Mouse (Mus musculus) bone marrow macrophage, adult 2 months (primary cell): ENCODE measurements around the gene Gm27021. TPM values are rescaled to one million over a fixed set of nuclear protein-coding genes. Genes with fewer than 3 reads are reported as not detected.
"Not testable (repeated sequence)": the region's sequence is repeated elsewhere in the genome, so short reads cannot be mapped to it uniquely, and the experiment has no call there.

Source experiments
- H3K27ac ChIP-seq: 2 replicates; pipeline ENCODE4 v1.5.1; 2012; ENCODE audit warnings: low read depth, low read length; ENCODE audit not compliant: insufficient read depth
- H3K4me1 ChIP-seq: 2 replicates; pipeline ENCODE4 v1.6.1; 2012; ENCODE audit warnings: low read length; ENCODE audit not compliant: control insufficient read depth, insufficient read depth
- H3K4me3 ChIP-seq: 2 replicates; pipeline ENCODE4 v1.5.1; 2012; ENCODE audit warnings: mild to moderate bottlenecking, low read length, moderate library complexity; ENCODE audit not compliant: insufficient read depth
- CTCF ChIP-seq: IDR thresholded peaks from 2 replicates; pipeline ENCODE4 v1.5.1; 2012; ENCODE audit warnings: low read depth, mild to moderate bottlenecking, low read length, moderate library complexity
- POLR2A ChIP-seq: IDR thresholded peaks from 2 replicates; pipeline ENCODE4 v1.6.1; 2012; ENCODE audit warnings: mild to moderate bottlenecking, low read depth, low read length, borderline replicate concordance
- polyA plus RNA-seq: library from polyadenylated mRNA; stranded (reverse); fragments of >200 nt; gene quantifications from 2 replicates; pipeline ENCODE4 v1.2.4, GENCODE M21; 2012; ENCODE audit not compliant: missing spikeins, insufficient read depth, insufficient read length

The Gm27021 gene
- polyA plus RNA-seq, 1 experiment = not detected

GRCm38 (mm10) chr8:120686576-120686975, 18.7 kb upstream of the Gm27021 start:
- peak overlapping the region; percentile 99 for H3K27ac ChIP-seq
- H3K4me3 ChIP-seq = peak overlapping the region; percentile 60
- peaks cover 58% of the 10 kb centered on the region for H3K4me1 ChIP-seq
- TF ChIP-seq CTCF (no peak), POLR2A (no peak)

- H3K4me1 ChIP-seq = peaks cover 58% of the 10 kb centered on the region
- TF ChIP-seq CTCF = no peak
- TF ChIP-seq POLR2A = 0 out of 2 replicates have a peak, but pooled peaks have one; percentile 36
- H3K4me3 ChIP-seq = peak overlapping the region; percentile 60
- H3K27ac ChIP-seq = peak overlapping the region; percentile 99
Observed at GRCm38 (mm10) chr8:120686051-120686450, 18.2 kb upstream of the Gm27021 start.

GRCm38 (mm10) chr8:120685591-120685990, 17.7 kb upstream of the Gm27021 start:
- peak; percentile 78; the same call in 1 of the 2 replicates for TF ChIP-seq POLR2A
- TF ChIP-seq CTCF = no peak
- Histone ChIP-seq H3K4me3 (peak overlapping the region; percentile 60), H3K4me1 (peaks cover 58% of the 10 kb centered on the region), H3K27ac (peak overlapping the region; percentile 99)

GRCm38 (mm10) chr8:120685097-120685496, 17.2 kb upstream of the Gm27021 start:
- peak overlapping the region; percentile 99 for H3K27ac ChIP-seq
- peaks cover 58% of the 10 kb centered on the region for H3K4me1 ChIP-seq
- TF ChIP-seq CTCF (no peak), POLR2A (no peak)
- H3K4me3 ChIP-seq = peak overlapping the region; percentile 60

GRCm38 (mm10) chr8:120684082-120684481, 16.2 kb upstream of the Gm27021 start:
- Histone ChIP-seq H3K4me3 (no peak overlapping the region), H3K27ac (no peak overlapping the region), H3K4me1 (peaks cover 55% of the 10 kb centered on the region)
- TF ChIP-seq POLR2A = no peak
- no peak for TF ChIP-seq CTCF

GRCm38 (mm10) chr8:120683602-120684001, 15.7 kb upstream of the Gm27021 start:
- H3K4me3 ChIP-seq = no peak overlapping the region
- H3K4me1 ChIP-seq = peaks cover 54% of the 10 kb centered on the region
- peak overlapping the region; percentile 48; the same call in 1 of the 2 replicates for H3K27ac ChIP-seq
- TF ChIP-seq POLR2A (no peak), CTCF (peak; percentile 72)

GRCm38 (mm10) chr8:120681113-120681512, 13.2 kb upstream of the Gm27021 start:
- no peak overlapping the region for H3K27ac ChIP-seq
- no peak overlapping the region for H3K4me3 ChIP-seq
- no peak for TF ChIP-seq CTCF
- TF ChIP-seq POLR2A = no peak
- peaks cover 34% of the 10 kb centered on the region for H3K4me1 ChIP-seq

GRCm38 (mm10) chr8:120680405-120680804, 12.5 kb upstream of the Gm27021 start:
- TF ChIP-seq CTCF = peak; percentile 59; the same call in 1 of the 2 replicates
- not testable (repeated sequence) for H3K4me3 ChIP-seq, H3K27ac ChIP-seq
- peaks cover 32% of the 10 kb centered on the region for H3K4me1 ChIP-seq

- Histone ChIP-seq H3K27ac (no peak overlapping the region), H3K4me3 (no peak overlapping the region), H3K4me1 (peaks cover 27% of the 10 kb centered on the region)
- TF ChIP-seq POLR2A (no peak), CTCF (no peak)
Observed at GRCm38 (mm10) chr8:120679629-120680387, 11.9 kb upstream of the Gm27021 start.

GRCm38 (mm10) chr8:120678447-120678846, 10.6 kb upstream of the Gm27021 start:
- no peak overlapping the region for H3K4me3 ChIP-seq
- H3K4me1 ChIP-seq = peaks cover 21% of the 10 kb centered on the region
- H3K27ac ChIP-seq = no peak overlapping the region
- TF ChIP-seq CTCF (peak; percentile 80), POLR2A (no peak)

- Histone ChIP-seq H3K27ac (no peak overlapping the region), H3K4me1 (peaks cover 24% of the 10 kb centered on the region; the same call in 1 of the 2 replicates), H3K4me3 (no peak overlapping the region)
- TF ChIP-seq POLR2A = no peak
- no peak for TF ChIP-seq CTCF
Observed at GRCm38 (mm10) chr8:120675718-120676117, 7.8 kb upstream of the Gm27021 start.
